Mouse (Mus musculus) liver, embryonic 14.5 days (tissue): ENCODE measurements at regions not wholly inside any gene's neighbourhood (a gene's known extent, or its start where the extent isn't known, plus 50 kb on each side); places are given as distances from the start of the nearest gene placed in this dataset.

Source experiments
- ATAC-seq: fragments of 200-750 bp; cut with Nextera tagmentation; 2 replicates; pipeline ENCODE4 v1.8.0; 2017; ENCODE audit warnings: moderate number of reproducible peaks, mild to moderate bottlenecking, moderate library complexity; ENCODE audit not compliant: insufficient read depth
- DNase-seq, 3 experiments: peaks; one replicate each; pipeline ENCODE4 v3.0.0-alpha.2; 2012 to 2013; ENCODE audit warnings: low read depth in 3 of 3, low spot score in 3 of 3
- H3K27ac ChIP-seq: fragments of 300-500 bp; sonication (generic); 2 replicates; pipeline ENCODE4 v1.5.1; 2014; ENCODE audit warnings: moderate library complexity, mild to moderate bottlenecking, control low read depth, inconsistent platforms
- H3K27me3 ChIP-seq: fragments of 300-500 bp; sonication (generic); 2 replicates; pipeline ENCODE4 v1.6.1; 2014; ENCODE audit warnings: mild to moderate bottlenecking, low read length, moderate library complexity; ENCODE audit not compliant: control insufficient read depth, insufficient read depth
- H3K36me3 ChIP-seq: fragments of 300-500 bp; sonication (generic); replicated peaks from 2 replicates; pipeline ENCODE4 v1.6.1; 2014; ENCODE audit warnings: low read depth; ENCODE audit not compliant: control insufficient read depth, insufficient read depth
- H3K4me1 ChIP-seq, 2 experiments: fragments of 200-500 bp in 1 of 2; fragments of 300-500 bp in 1 of 2; sonication (generic) in 1 of 2; replicated peaks; 2 replicates each; pipeline ENCODE4 v1.6.1; 2012 to 2014; ENCODE audit warnings: antibody characterized with exemption in 1 of 2, inconsistent platforms in 1 of 2, low read length in 1 of 2; ENCODE audit not compliant: control insufficient read depth in 2 of 2, insufficient read depth in 2 of 2
- H3K4me2 ChIP-seq: fragments of 300-500 bp; sonication (generic); 2 replicates; pipeline ENCODE4 v1.6.1; 2014; ENCODE audit warnings: low read depth, mild to moderate bottlenecking, control low read depth, moderate library complexity
- H3K4me3 ChIP-seq, 2 experiments: fragments of 200-500 bp in 1 of 2; fragments of 300-500 bp in 1 of 2; sonication (generic) in 1 of 2; 2 replicates each; pipeline ENCODE4 v1.5.1; 2012 to 2014; ENCODE audit warnings: low read depth in 2 of 2, low read length in 2 of 2, mild to moderate bottlenecking in 2 of 2, control low read depth in 1 of 2, inconsistent platforms in 1 of 2, moderate library complexity in 1 of 2; ENCODE audit not compliant: insufficient read depth in 1 of 2
- H3K9ac ChIP-seq: fragments of 300-500 bp; sonication (generic); replicated peaks from 2 replicates; pipeline ENCODE4 v1.6.1; 2014; ENCODE audit warnings: mild to moderate bottlenecking, control low read depth, moderate library complexity
- H3K9me3 ChIP-seq: fragments of 300-500 bp; sonication (generic); 2 replicates; pipeline ENCODE4 v1.6.1; 2016; ENCODE audit warnings: low read length, mixed read lengths; ENCODE audit not compliant: control insufficient read depth
- CTCF ChIP-seq: IDR thresholded peaks from 2 replicates; pipeline ENCODE4 v1.5.1; 2016; ENCODE audit warnings: antibody characterized with exemption, low read depth, control low read depth
- EP300 ChIP-seq: IDR thresholded peaks from 2 replicates; pipeline ENCODE4 v1.6.1; 2016; ENCODE audit warnings: antibody characterized with exemption, low read depth
- WGBS: fragments of 180-500 bp; shearing (Covaris S2); extraction: QIAGEN DNeasy Blood & Tissue Kit; methylation state at CpG from one replicate; pipeline ENCODE4 v1.1.7; 2014; ENCODE audit not compliant: insufficient replicate concordance; 5-methylcytosine and 5-hydroxymethylcytosine counted together

- ATAC-seq (no peak), DNase-seq (no peak)
- WGBS, result 42% methylated on average over 2 of the region's 2 CpGs
- TF ChIP-seq EP300, result no peak
- H3K9ac ChIP-seq, result no peak overlapping the region
- H3K4me3 ChIP-seq, result no peak overlapping the region
- H3K4me1 ChIP-seq, result no peaks in the 10 kb centered on the region
- H3K27me3 ChIP-seq, result no peaks in the 10 kb centered on the region
- no peak overlapping the region for H3K4me2 ChIP-seq
- no peaks in the 10 kb centered on the region for H3K36me3 ChIP-seq
- H3K9me3 ChIP-seq, result no peaks in the 10 kb centered on the region
- H3K27ac ChIP-seq, result no peak overlapping the region
Observed at GRCm38 (mm10) chr11:114579986-114580385, 88.3 kb upstream of the Rpl38 start.

GRCm38 (mm10) chr11:114578551-114578950 is 89.8 kb upstream of the Rpl38 start:
- Histone ChIP-seq H3K4me3 (no peak overlapping the region), H3K27ac (no peak overlapping the region), H3K9ac (no peak overlapping the region), H3K4me1 (no peaks in the 10 kb centered on the region), H3K27me3 (no peaks in the 10 kb centered on the region), H3K4me2 (no peak overlapping the region), H3K9me3 (no peaks in the 10 kb centered on the region), H3K36me3 (no peaks in the 10 kb centered on the region)
- TF ChIP-seq CTCF (no peak), EP300 (no peak)
- ATAC-seq (no peak), DNase-seq (no peak)
- WGBS, result 58% methylated on average over 6 of the region's 6 CpGs

GRCm38 (mm10) chr11:114576803-114577202 is 91.5 kb upstream of the Rpl38 start:
- no peak overlapping the region for H3K27ac ChIP-seq
- no peaks in the 10 kb centered on the region for H3K36me3 ChIP-seq
- H3K4me1 ChIP-seq, result no peaks in the 10 kb centered on the region
- H3K4me2 ChIP-seq, result no peak overlapping the region
- H3K4me3 ChIP-seq, result no peak overlapping the region
- 47% methylated on average over 8 of the region's 8 CpGs for WGBS
- no peak overlapping the region for H3K9ac ChIP-seq
- DNase-seq (peak in 1 of 3 experiments; percentile 4), ATAC-seq (no peak)
- H3K27me3 ChIP-seq, result no peaks in the 10 kb centered on the region
- TF ChIP-seq EP300 (no peak), CTCF (peak; percentile 62)
- H3K9me3 ChIP-seq, result no peaks in the 10 kb centered on the region

GRCm38 (mm10) chr11:114571144-114571869 is 97.0 kb upstream of the Rpl38 start:
- H3K9ac ChIP-seq, result no peak overlapping the region
- peaks cover 13% of the 10 kb centered on the region for H3K27me3 ChIP-seq
- no peak overlapping the region for H3K27ac ChIP-seq
- TF ChIP-seq CTCF (no peak), EP300 (no peak)
- H3K4me1 ChIP-seq, result no peaks in the 10 kb centered on the region
- H3K36me3 ChIP-seq, result no peaks in the 10 kb centered on the region
- no peak overlapping the region for H3K4me2 ChIP-seq
- H3K9me3 ChIP-seq, result no peaks in the 10 kb centered on the region
- WGBS, result 22% methylated on average over 20 of the region's 20 CpGs
- no peak overlapping the region for H3K4me3 ChIP-seq
- ATAC-seq (no peak), DNase-seq (no peak)

- DNase-seq (no peak), ATAC-seq (no peak)
- Histone ChIP-seq H3K36me3 (no peaks in the 10 kb centered on the region), H3K4me1 (no peaks in the 10 kb centered on the region), H3K4me3 (no peak overlapping the region), H3K27ac (no peak overlapping the region), H3K27me3 (peaks cover 13% of the 10 kb centered on the region), H3K9ac (no peak overlapping the region), H3K9me3 (no peaks in the 10 kb centered on the region), H3K4me2 (no peak overlapping the region)
- TF ChIP-seq EP300, result no peak
- no peak for TF ChIP-seq CTCF
- WGBS, result 73% methylated on average over 5 of the region's 5 CpGs
Observed at GRCm38 (mm10) chr11:114570076-114570475, 98.2 kb upstream of the Rpl38 start.
